Mouse (Mus musculus) right cerebral cortex, postnatal 10 days (tissue): ENCODE measurements around the gene Pcsk6.
A peak's percentile ranks its signal among the peaks of the same experiment; 100 is the strongest.
"Not testable (repeated sequence)": the region's sequence is repeated elsewhere in the genome, so short reads cannot be mapped to it uniquely, and the experiment has no call there.

Experiments
- DNase-seq, 2 experiments: peaks; one replicate each; pipeline ENCODE4 v3.0.0; 2021; ENCODE audit warnings: low spot score in 2 of 2

Pcsk6 gene

GRCm38 (mm10) chr7:65881290-65881688 lies 19.8 kb downstream of the Pcsk6 start:
- DNase-seq = peak in 1 of 2 experiments; percentile 44

- DNase-seq = no peak
Observed at GRCm38 (mm10) chr7:65884928-65885327, 23.4 kb downstream of the Pcsk6 start.

- no peak for DNase-seq
Observed at GRCm38 (mm10) chr7:65885819-65886218, 24.3 kb downstream of the Pcsk6 start.

- DNase-seq = no peak
Observed at GRCm38 (mm10) chr7:65891831-65892230, 30.3 kb downstream of the Pcsk6 start.

GRCm38 (mm10) chr7:65892264-65892828 lies 30.8 kb downstream of the Pcsk6 start:
- no peak for DNase-seq

- DNase-seq = peak; percentile 66 to 85
Observed at GRCm38 (mm10) chr7:65893546-65893945, 32.0 kb downstream of the Pcsk6 start.

- DNase-seq = no peak
Observed at GRCm38 (mm10) chr7:65895262-65895661, 33.7 kb downstream of the Pcsk6 start.

- no peak for DNase-seq
Observed at GRCm38 (mm10) chr7:65901231-65901630, 39.7 kb downstream of the Pcsk6 start.

- peak; percentile 65 to 81 for DNase-seq
Observed at GRCm38 (mm10) chr7:65902471-65903180, 41.1 kb downstream of the Pcsk6 start.

- DNase-seq = no peak
Observed at GRCm38 (mm10) chr7:65903456-65903855, 41.9 kb downstream of the Pcsk6 start.

- DNase-seq = no peak
Observed at GRCm38 (mm10) chr7:65906528-65907272, 45.2 kb downstream of the Pcsk6 start.

- no peak for DNase-seq
Observed at GRCm38 (mm10) chr7:65909343-65910127, 48.0 kb downstream of the Pcsk6 start.

GRCm38 (mm10) chr7:65913088-65913610 lies 51.6 kb downstream of the Pcsk6 start:
- no peak for DNase-seq

GRCm38 (mm10) chr7:65914761-65915301 lies 53.3 kb downstream of the Pcsk6 start:
- no peak for DNase-seq

GRCm38 (mm10) chr7:65915821-65916220 lies 54.3 kb downstream of the Pcsk6 start:
- DNase-seq = no peak

- DNase-seq = no peak
Observed at GRCm38 (mm10) chr7:65916566-65916965, 55.0 kb downstream of the Pcsk6 start.

- DNase-seq = no peak
Observed at GRCm38 (mm10) chr7:65918431-65918830, 56.9 kb downstream of the Pcsk6 start.

- no peak for DNase-seq
Observed at GRCm38 (mm10) chr7:65929398-65929797, 67.9 kb downstream of the Pcsk6 start.

- DNase-seq = no peak
Observed at GRCm38 (mm10) chr7:65930478-65930877, 68.9 kb downstream of the Pcsk6 start.

GRCm38 (mm10) chr7:65934238-65934970 lies 72.9 kb downstream of the Pcsk6 start:
- DNase-seq = not testable (repeated sequence)

- DNase-seq = no peak
Observed at GRCm38 (mm10) chr7:65935211-65935610, 73.7 kb downstream of the Pcsk6 start.
